Mouse (Mus musculus): ENCODE results near the gene Gm10251. TPM values are rescaled to one million over a fixed set of nuclear protein-coding genes. Genes with fewer than 3 reads are reported as not detected.
"Not testable (repeated sequence)": the region's sequence is repeated elsewhere in the genome, so short reads cannot be mapped to it uniquely, and the experiment has no call there.

The Gm10251 gene
- not detected for total RNA-seq (2022)

DNA sequence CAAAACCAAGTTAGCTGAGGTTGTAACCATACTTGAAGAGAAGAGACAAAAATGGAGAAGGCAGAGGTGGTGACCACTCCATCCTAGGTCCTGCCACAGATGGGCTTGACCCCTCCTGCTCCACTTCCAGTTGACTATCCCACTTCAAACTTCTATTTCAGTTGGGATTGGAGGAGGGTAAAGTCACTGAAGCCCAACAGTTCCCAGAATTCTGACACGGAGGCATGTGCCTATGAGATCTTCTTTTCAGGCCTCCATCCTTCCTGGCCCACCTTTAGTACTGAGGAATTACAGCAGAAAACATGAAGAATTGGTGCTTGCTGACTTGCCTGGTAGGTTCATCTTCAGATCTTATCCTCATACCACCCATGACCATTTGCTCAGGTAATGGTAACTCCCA is at the start of gene Gm10251:
Gene Gm10251 (minus strand): TSS at position 101 of the 400 bp plus-strand sequence.
- DNase-seq (ENCODE audit: low spot score in 2 of 2): not testable (repeated sequence)

- DNase-seq (ENCODE audit: low spot score in 2 of 2): not testable (repeated sequence)
Observed at GRCm38 (mm10) chr14:6720151-6720550, 36.2 kb upstream of the Gm10251 start, which contains the start of gene Gm8050. TSS of gene Gm8050 (minus strand) at chr14:6720251.

GRCm38 (mm10) chr14:6622318-6622717 is 61.7 kb downstream of the Gm10251 start, which contains the start of gene Gm3460:
TSS of gene Gm3460 (minus strand) at chr14:6622418.
- DNase-seq (ENCODE audit: low spot score in 2 of 2): not testable (repeated sequence)

GRCm38 (mm10) chr14:6606436-6606835 is 77.5 kb downstream of the Gm10251 start:
- peak in 1 of 2 experiments; percentile 2 for DNase-seq (ENCODE audit: low spot score in 2 of 2)

- not testable (repeated sequence) for DNase-seq (ENCODE audit: low spot score in 2 of 2)
Observed at GRCm38 (mm10) chr14:6605004-6605403, 79.0 kb downstream of the Gm10251 start.

DNA sequence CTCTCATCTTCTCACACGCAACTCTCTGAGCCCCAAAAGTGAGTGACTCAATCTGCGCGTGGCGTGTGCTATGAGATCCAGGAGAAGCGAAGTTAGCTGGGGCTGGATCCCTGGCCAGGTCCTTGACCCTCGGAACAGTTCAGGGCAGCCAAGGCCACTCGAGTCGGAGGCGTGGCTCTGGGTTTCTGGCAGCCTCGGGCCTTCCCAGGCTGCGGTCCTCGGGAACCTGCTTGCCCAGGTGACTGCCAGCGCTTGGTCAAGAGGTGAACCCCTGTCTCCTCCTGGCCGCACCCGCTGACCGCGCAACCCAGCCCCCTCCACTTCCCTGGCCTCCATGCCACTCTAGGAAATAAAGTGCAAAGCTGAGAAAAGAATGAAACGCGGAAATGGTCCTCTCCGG is 79.4 kb downstream of the Gm10251 start:
- DNase-seq (ENCODE audit: low spot score in 2 of 2): not testable (repeated sequence)

DNA sequence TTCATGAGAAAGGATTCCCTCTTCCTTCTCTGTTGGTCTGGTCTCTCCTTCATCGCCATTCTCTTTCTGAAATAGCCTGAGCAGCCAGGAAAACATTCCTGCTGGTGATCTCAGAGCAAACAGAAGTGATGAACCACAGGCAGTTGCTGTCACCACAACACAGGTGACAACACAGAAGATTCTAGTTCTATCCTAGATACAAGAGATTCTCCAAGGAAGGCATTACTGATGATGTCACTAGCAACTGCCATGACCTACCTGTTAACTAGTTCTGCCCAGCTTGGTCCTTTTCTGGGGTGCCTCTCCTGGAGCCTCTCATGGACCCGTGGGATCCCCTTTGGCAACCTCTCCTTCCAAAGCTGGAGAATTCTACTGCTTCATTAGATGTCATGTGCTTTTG is 93.5 kb downstream of the Gm10251 start, which contains the start of gene Gm3629:
Gene Gm3629 (minus strand): TSS at position 101 of the 400 bp plus-strand sequence.
- DNase-seq (ENCODE audit: low spot score in 2 of 2): not testable (repeated sequence)

Other genes starting within 250 kb of the Gm10251 start
- gene Gm3594, start 239.6 kb downstream of the Gm10251 start, total RNA-seq (2022): not detected
- gene Gm8356, start 146.9 kb downstream of the Gm10251 start, total RNA-seq (2022): not detected
- under 1 TPM in 2 of 4 experiments, not detected in 2; 0.19 to 0.31 TPM for gene Gm3629, start 93.6 kb downstream of the Gm10251 start, total RNA-seq (2022)
- gene Gm3460, start 61.8 kb downstream of the Gm10251 start, total RNA-seq (2022): under 1 TPM in 1 of 4 experiments, not detected in 3; 0.62 TPM
- gene Gm8050, start 36.1 kb upstream of the Gm10251 start, total RNA-seq (2022): not detected
- gene Gm3636, start 58.2 kb upstream of the Gm10251 start, total RNA-seq (2022): 1 to 10 TPM in 2 of 4 experiments, under 1 TPM in 2; 0.74 to 1.4 (median 1.1) TPM
- not detected for gene Gm8362, start 90.2 kb upstream of the Gm10251 start, total RNA-seq (2022)
- not detected for gene Gm3642, start 156.1 kb upstream of the Gm10251 start, total RNA-seq (2022)
- under 1 TPM in 1 of 4 experiments, not detected in 3; 0.20 TPM for gene Gm3667, start 205.8 kb upstream of the Gm10251 start, total RNA-seq (2022)